Mouse (Mus musculus) ES-CJ7 (cell line): Measurements from ENCODE around the gene Oprd1.

Experiments used
- DNase-seq: peaks from one replicate; pipeline ENCODE4 v3.0.0; 2011; ENCODE audit warnings: low read depth, low spot score

The Oprd1 gene

DNA sequence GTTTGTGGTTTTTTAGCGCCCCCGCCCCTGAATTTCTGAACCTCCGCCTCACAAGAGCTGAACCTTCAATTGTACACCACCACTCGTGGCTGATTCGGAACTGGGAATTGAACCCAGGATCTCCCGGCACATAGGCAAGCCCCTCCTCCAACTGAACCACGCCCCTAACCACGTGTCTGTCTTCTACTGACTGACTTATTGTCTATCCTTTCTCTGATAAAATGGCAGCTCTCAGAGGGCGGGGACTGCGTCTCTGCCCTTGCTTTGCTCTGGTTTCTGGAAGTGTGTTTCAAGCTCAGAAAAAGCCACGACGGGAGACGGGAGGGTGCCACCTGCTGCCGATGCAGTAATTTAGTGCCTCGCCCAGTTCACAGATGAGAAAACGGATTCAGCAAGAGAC lies 10.4 kb downstream of the Oprd1 start:
- DNase-seq: peak; percentile 90

DNA sequence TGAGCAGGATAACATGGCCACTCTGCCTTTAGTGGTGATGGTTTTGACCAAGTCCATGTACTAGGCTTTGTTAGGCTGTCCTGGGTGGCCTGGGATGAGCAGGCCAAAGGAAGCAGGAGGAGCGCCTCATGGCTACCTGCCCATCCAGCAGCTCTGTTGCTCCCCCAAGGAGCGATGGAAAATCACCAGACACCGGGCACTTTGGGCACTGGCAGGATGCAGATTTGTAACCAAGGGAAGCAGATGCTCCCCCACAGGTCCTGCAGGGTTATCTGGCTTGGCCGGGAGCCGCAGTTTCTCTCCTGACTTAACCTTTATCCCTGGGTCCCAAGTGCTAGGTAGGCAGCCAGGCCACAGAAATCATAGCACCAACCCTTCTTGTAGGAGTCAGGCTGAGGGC lies 10.9 kb downstream of the Oprd1 start:
- no peak for DNase-seq

DNA sequence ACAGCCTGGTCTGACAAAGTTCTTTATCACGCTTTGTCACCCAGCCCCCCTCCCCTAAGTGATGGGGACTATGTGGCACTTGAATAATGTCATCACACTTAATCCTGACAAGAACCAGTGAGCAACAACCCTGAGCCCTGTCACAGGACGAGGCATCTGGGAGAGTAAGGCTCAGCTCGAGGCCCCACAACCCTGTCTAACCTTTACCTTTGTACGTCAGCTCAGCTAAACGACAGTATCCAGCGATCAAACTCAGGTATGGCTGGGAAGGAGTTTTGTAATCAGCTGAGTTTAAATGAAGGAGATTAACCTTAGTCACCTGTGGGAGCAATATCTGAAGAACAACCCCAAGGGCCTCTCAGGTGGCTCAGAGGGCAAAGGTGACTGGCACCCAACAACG lies 12.0 kb downstream of the Oprd1 start:
- no peak for DNase-seq

GRCm38 (mm10) chr4:132131790-132132189 lies 12.5 kb downstream of the Oprd1 start:
- DNase-seq: no peak

DNA sequence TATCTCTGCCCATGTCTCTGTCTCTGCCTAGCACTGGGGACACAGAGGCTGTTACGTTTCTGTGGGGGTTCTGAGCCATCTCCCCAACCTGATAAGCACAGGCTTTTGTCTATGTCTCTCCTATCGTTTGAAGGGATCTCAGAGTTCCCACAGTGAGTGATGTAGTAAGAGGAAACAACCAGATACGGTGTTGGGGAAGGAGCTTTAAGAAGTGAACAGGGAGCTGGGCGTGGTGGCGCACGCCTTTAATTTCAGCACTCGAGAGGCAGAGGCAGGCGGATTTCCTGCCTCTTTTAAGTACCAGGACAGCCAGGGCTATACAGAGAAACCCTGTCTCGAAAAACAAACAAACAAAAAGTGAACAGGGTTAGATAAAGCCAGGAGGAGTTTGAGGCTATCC lies 13.2 kb downstream of the Oprd1 start:
- DNase-seq: peak; percentile 34

- peak; percentile 68 for DNase-seq
Measured at GRCm38 (mm10) chr4:132130645-132131044, 13.6 kb downstream of the Oprd1 start.

GRCm38 (mm10) chr4:132130134-132130533 lies 14.2 kb downstream of the Oprd1 start:
- DNase-seq: no peak

GRCm38 (mm10) chr4:132128997-132129636 lies 15.2 kb downstream of the Oprd1 start:
- DNase-seq: peak; percentile 76

GRCm38 (mm10) chr4:132127091-132127490 lies 17.2 kb downstream of the Oprd1 start:
- no peak for DNase-seq

DNA sequence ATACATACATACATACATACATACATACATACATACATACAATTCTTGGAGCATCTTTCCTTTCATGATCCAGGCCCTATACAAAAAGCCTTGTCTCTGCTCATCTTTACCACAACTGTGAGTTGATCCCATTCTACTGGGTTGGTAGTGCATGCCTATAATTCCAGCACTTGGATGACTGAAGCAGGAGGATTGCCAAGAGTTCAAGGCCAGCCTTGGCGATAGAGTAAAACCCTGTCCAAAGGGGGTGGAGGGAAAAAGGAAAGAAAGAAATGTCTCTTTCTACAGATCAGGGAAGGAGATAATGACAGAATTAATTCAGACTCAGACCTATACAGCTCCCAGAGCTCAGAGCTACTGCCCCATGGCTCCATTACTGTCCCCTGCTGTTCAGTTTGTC lies 21.1 kb downstream of the Oprd1 start:
- DNase-seq: no peak

GRCm38 (mm10) chr4:132121674-132122073 lies 22.6 kb downstream of the Oprd1 start:
- peak; percentile 44 for DNase-seq

- DNase-seq: no peak
Measured at GRCm38 (mm10) chr4:132119566-132119965, 24.7 kb downstream of the Oprd1 start.

GRCm38 (mm10) chr4:132116315-132116714 lies 28.0 kb downstream of the Oprd1 start:
- no peak for DNase-seq

- peak; percentile 25 for DNase-seq
Measured at GRCm38 (mm10) chr4:132113411-132114095, 30.7 kb downstream of the Oprd1 start.

DNA sequence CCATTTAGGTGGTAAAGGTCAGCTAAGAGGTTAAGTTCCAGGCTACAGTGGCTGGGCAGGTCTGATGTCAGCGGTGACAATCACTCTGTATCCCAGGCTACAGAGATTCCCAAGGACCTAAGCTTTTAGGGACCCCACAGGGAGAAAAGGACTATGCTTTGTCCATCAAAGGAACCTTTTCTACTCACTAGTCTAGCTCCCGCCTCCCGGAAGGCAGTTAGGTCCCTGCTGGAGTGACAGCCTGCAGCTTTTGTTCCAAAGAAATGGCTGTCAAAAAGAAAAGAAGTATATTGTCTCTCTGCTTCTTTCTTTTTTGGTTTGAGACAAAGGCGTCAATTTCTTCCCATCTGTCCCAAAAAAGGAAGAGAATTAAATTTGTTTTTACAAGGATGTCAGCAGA lies 33.1 kb downstream of the Oprd1 start:
- no peak for DNase-seq

DNA sequence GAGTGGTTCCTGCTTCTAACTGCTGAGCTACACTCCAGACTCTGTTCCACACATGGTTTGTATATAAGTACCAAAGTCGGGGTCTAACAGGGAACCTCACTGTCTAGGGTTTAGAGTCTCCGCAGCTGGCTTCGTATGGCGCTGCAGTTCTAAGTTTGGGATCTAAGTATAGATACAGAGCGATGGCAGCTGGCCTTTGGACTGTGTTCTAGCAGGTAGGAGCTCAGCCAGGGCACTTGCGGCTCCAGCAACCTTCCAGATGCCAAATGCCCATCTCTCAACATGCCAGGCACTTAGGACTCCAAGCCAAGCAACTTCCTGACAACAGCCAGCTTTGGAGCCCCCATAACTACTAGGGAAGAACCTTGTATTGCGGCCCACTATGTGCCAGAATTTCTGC lies 36.1 kb downstream of the Oprd1 start:
- DNase-seq: no peak

- DNase-seq: no peak
Measured at GRCm38 (mm10) chr4:132101152-132101551, 43.1 kb downstream of the Oprd1 start.

- no peak for DNase-seq
Measured at GRCm38 (mm10) chr4:132099548-132099947, 44.7 kb downstream of the Oprd1 start.

GRCm38 (mm10) chr4:132095043-132095442 lies 49.2 kb downstream of the Oprd1 start:
- DNase-seq: no peak

DNA sequence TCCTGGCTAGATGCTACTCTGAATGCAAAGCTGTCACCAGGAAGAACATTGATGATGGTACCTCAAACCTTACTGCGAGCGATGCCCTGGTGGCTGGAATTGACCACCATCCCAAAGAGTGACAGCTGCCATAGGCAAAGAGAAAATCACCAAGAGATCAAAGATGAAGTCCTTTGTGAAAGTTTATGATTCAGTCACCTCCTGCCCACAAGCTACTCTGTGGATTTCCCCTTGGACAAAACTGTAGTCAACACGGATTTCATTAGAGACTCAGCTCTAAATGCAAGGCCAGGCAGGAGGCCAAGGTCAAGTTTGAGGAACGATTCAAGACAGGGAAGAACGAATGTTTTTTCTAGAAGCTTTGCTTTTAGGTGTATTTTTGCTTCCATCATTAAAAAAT lies 50.4 kb downstream of the Oprd1 start:
- no peak for DNase-seq

- no peak for DNase-seq
Measured at GRCm38 (mm10) chr4:132093136-132093535, 51.1 kb downstream of the Oprd1 start.

DNA sequence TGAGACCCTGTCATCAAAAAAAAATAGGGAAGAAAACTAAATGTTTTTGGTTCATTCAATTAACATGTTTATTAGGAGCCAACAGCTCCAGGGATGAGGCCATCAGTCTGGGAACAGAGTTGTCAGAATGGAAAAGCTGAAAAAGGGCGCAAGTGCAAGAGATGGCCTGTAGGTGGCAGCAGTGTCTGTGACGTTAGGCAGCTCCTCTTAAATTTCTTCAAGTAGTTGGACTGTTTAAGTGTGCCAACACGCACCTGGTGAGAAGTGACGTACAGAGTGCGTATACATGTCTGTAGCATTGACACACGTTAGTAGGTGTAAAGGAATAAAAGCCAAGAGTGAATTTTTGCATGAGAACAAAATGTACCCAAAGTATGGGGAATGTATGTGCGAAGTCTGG lies 55.4 kb downstream of the Oprd1 start:
- peak; percentile 73 for DNase-seq

DNA sequence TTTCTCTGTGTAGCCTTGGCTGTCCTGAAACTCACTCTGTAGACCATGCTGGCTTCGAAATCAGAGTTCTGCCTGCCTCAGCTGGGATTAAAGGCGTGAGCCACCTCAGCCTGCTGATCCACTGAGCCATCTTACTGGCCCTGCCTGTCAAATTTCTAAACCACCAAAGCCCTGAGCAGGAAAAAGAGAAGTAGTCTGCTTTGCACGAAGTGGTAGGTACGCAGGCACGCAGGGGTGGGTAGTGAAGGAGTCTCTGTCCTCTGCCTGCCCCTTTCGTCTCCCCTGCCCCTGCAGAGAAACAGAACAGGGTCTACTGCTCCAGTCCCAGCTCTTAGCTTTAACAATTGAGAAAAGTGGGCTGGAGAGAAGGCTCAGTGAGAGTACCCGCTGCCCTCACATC lies 59.2 kb downstream of the Oprd1 start:
- DNase-seq: no peak
